Mouse (Mus musculus) midbrain, embryonic 12.5 days (tissue): ENCODE results near the gene Tnfaip8l1. TPM values are rescaled to one million over a fixed set of nuclear protein-coding genes. Genes with fewer than 3 reads are reported as not detected.

Experiments
- ATAC-seq: fragments of 200-750 bp; cut with Nextera tagmentation; 2 replicates; pipeline ENCODE4 v1.8.0; 2017; ENCODE audit warnings: low read depth, moderate TSS enrichment, moderate library complexity; ENCODE audit not compliant: low FRiP score
- H3K27ac ChIP-seq: fragments of 300-500 bp; sonication (generic); replicated peaks from 2 replicates; pipeline ENCODE4 v1.5.1; 2016; ENCODE audit warnings: mild to moderate bottlenecking
- H3K27me3 ChIP-seq: fragments of 300-500 bp; sonication (generic); 2 replicates; pipeline ENCODE4 v1.6.1; 2016; ENCODE audit warnings: mild to moderate bottlenecking
- H3K36me3 ChIP-seq: fragments of 300-500 bp; sonication (generic); 2 replicates; pipeline ENCODE4 v1.6.1; 2016
- H3K4me1 ChIP-seq: fragments of 300-500 bp; sonication (generic); 2 replicates; pipeline ENCODE4 v1.6.1; 2016
- H3K4me2 ChIP-seq: fragments of 300-500 bp; sonication (generic); replicated peaks from 2 replicates; pipeline ENCODE4 v1.6.1; 2016; ENCODE audit warnings: mild to moderate bottlenecking, moderate library complexity
- H3K4me3 ChIP-seq: fragments of 300-500 bp; sonication (generic); 2 replicates; pipeline ENCODE4 v1.5.1; 2016; ENCODE audit warnings: mild to moderate bottlenecking
- H3K9ac ChIP-seq: fragments of 300-500 bp; sonication (generic); replicated peaks from 2 replicates; pipeline ENCODE4 v1.6.1; 2016; ENCODE audit warnings: mild to moderate bottlenecking, moderate library complexity
- H3K9me3 ChIP-seq: fragments of 300-500 bp; sonication (generic); 2 replicates; pipeline ENCODE4 v1.6.1; 2016; ENCODE audit warnings: mild to moderate bottlenecking
- WGBS: fragments of 180-500 bp; shearing (Covaris S2); methylation state at CpG from one replicate; pipeline ENCODE4 v1.1.7; 2016; 5-methylcytosine and 5-hydroxymethylcytosine counted together
- polyA plus RNA-seq: library from polyadenylated mRNA; unstranded; fragments of >200 nt; fragmentation: Nextera tagmentation; extraction: Ambion mirVana; gene quantifications from 2 replicates; pipeline ENCODE4 v1.2.1, GENCODE M21; 2016

Tnfaip8l1 gene
- 8.0 and 8.2 TPM in 2 replicates for polyA plus RNA-seq

GRCm38 (mm10) chr17:56162231-56162774 is at the start of gene Tnfaip8l1:
Tnfaip8l1 (plus strand) TSS chr17:56162477.
- under 1% methylated on average over 30 of the region's 30 CpGs for WGBS

DNA sequence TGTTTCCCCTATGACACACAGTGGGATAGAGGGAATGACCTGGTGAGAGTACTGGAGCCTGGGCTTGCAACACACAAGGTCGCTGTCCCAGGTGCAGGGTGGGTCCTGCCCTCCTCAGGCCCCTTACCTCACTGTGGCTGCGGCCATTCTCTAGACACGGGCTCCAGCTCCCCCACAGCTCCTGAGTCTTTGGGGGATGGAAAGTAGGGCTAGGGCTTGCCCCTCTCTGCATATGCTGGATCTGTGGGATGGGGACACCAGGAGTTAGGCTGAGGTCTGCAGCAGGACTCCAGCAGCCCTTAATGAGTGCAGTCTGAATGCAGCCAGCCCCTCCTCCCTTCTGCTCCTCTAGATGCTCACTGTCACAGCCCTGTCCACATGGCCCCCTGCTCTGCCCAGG is 49.5 kb upstream of the Tnfaip8l1 start:
- Histone ChIP-seq H3K9me3 (no peaks in the 10 kb centered on the region), H3K4me2 (no peak overlapping the region), H3K4me3 (no peak overlapping the region), H3K4me1 (peaks cover 10% of the 10 kb centered on the region), H3K27ac (no peak overlapping the region), H3K36me3 (0 out of 2 replicates have a peak, but pooled peaks cover 2% of the 10 kb centered on the region), H3K27me3 (peaks cover 17% of the 10 kb centered on the region), H3K9ac (no peak overlapping the region)
- no peak for ATAC-seq
- WGBS, result 70% methylated on average over 3 of the region's 3 CpGs

More at GRCm38 (mm10) chr17:56162231-56162774, at the start of gene Tnfaip8l1:
- Histone ChIP-seq H3K27me3 (peaks cover 37% of the 10 kb centered on the region), H3K9me3 (no peaks in the 10 kb centered on the region), H3K36me3 (no peaks in the 10 kb centered on the region), H3K4me2 (peak within 1 kb of the TSS; percentile 77), H3K4me3 (peak within 1 kb of the TSS; percentile 44), H3K9ac (peak within 1 kb of the TSS; percentile 54), H3K27ac (no peak within 1 kb of the TSS), H3K4me1 (peaks cover 23% of the 10 kb centered on the region)
- peak; percentile 97 for ATAC-seq

- H3K4me2 ChIP-seq, result no peak overlapping the region
- H3K4me1 ChIP-seq, result peaks cover 10% of the 10 kb centered on the region
- H3K4me3 ChIP-seq, result no peak overlapping the region
- 81% methylated on average over 10 of the region's 10 CpGs for WGBS
- H3K9me3 ChIP-seq, result no peaks in the 10 kb centered on the region
- H3K27ac ChIP-seq, result no peak overlapping the region
- no peak for ATAC-seq
- H3K36me3 ChIP-seq, result no peaks in the 10 kb centered on the region
- no peak overlapping the region for H3K9ac ChIP-seq
- H3K27me3 ChIP-seq, result peaks cover 50% of the 10 kb centered on the region
These were observed 46.1 kb upstream of the Tnfaip8l1 start for GRCm38 (mm10) chr17:56116193-56116592.

GRCm38 (mm10) chr17:56117251-56117710 is 45.0 kb upstream of the Tnfaip8l1 start, which contains the start of gene Plin5:
Plin5 (minus strand) TSS chr17:56117596.
- ATAC-seq, result peak; percentile 53; the same call in 1 of the 2 replicates
- H3K4me1 ChIP-seq, result peaks cover 10% of the 10 kb centered on the region
- H3K27me3 ChIP-seq, result peaks cover 61% of the 10 kb centered on the region
- no peak within 1 kb of the TSS for H3K27ac ChIP-seq
- H3K4me2 ChIP-seq, result peak within 1 kb of the TSS; percentile 47
- H3K36me3 ChIP-seq, result no peaks in the 10 kb centered on the region
- peak within 1 kb of the TSS; percentile 24 for H3K4me3 ChIP-seq
- 0 out of 2 replicates have a peak within 1 kb of the TSS, but pooled peaks have one; percentile 2 for H3K9ac ChIP-seq
- WGBS, result 1% methylated on average over 27 of the region's 27 CpGs
- H3K9me3 ChIP-seq, result peaks cover 5% of the 10 kb centered on the region

- Histone ChIP-seq H3K27ac (no peak overlapping the region), H3K4me1 (peaks cover 10% of the 10 kb centered on the region), H3K9ac (no peak overlapping the region), H3K9me3 (peaks cover 15% of the 10 kb centered on the region), H3K36me3 (peaks cover 7% of the 10 kb centered on the region), H3K4me2 (no peak overlapping the region), H3K4me3 (no peak overlapping the region), H3K27me3 (peaks cover 83% of the 10 kb centered on the region)
- WGBS, result 50% methylated on average over 12 of the region's 12 CpGs
- ATAC-seq, result no peak
These were observed 42.8 kb upstream of the Tnfaip8l1 start for GRCm38 (mm10) chr17:56119431-56119830.

DNA sequence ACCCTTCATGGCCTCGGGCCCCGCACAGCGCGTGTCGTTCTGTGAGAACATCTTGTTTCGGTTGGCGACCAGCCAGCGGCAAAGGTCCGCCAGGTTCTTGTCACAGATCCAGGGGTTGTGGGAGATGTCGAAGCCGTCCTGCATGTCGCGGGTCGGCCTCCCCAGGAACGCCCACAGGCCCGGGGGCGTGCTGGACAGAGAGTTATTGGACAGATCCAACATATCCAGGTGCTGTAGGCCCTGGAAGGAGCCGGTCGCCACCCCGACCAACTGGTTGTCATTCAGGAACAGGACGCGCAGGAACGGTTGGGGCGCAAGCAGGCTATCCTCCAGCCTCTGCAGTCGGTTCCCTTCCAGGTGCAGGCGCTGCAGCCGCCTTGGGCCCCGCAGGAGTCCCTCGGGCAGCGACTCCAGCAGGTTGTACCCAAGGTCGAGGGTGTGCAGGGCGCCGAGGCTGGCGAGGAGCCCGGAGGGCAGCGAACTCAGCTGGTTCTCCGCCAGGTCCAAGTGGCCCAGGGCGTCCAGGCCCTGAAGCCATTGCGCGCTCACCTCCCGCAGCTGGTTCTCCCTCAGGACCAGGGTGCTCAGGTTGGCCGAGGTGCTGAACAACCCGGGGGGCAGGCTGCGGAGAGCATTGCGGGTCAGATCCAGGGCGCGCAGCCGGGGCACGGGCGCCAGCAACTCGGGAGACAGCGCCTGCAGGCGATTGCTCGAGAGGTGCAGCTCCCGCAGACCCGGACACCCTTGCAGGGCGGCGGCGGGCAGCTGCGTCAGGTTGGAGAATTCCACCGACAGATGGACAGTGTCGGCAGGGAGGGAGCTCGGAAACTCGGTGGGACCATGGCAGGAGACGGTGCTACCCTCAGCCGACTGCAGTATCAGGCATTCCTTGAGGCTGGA is 42.0 kb upstream of the Tnfaip8l1 start:
- Histone ChIP-seq H3K27ac (no peak overlapping the region), H3K4me1 (peaks cover 14% of the 10 kb centered on the region), H3K4me2 (no peak overlapping the region), H3K9ac (no peak overlapping the region), H3K4me3 (no peak overlapping the region), H3K27me3 (peaks cover 90% of the 10 kb centered on the region), H3K36me3 (peaks cover 7% of the 10 kb centered on the region), H3K9me3 (peaks cover 15% of the 10 kb centered on the region)
- ATAC-seq, result no peak
- WGBS, result 7% methylated on average over 66 of the region's 66 CpGs

DNA sequence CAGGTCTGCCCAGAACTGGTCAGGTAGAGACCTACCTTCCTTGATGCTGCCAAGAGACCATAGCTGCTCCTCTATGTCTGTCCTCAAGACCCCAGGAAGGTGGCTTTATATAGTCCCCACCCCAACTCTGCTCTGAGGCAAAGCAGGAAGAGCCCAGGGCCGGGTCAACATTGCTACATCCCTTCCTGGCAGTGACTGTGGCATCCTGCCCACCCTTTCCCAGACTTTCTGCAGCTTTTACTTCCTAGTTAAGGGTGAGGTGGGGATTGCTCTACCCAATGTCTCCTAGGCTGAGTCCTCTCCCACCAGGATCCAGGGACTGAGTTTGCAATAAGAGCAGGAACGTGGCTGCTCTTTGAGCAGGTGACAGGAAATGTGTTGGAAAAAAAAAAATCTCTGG is 40.5 kb upstream of the Tnfaip8l1 start, which contains the start of gene Lrg1:
Lrg1 (minus strand) TSS at position 176 of the 400 bp plus-strand sequence.
- H3K4me1 ChIP-seq, result peaks cover 14% of the 10 kb centered on the region
- 65% methylated on average over 2 of the region's 2 CpGs for WGBS
- H3K36me3 ChIP-seq, result peaks cover 7% of the 10 kb centered on the region
- peaks cover 15% of the 10 kb centered on the region for H3K9me3 ChIP-seq
- no peak within 1 kb of the TSS for H3K27ac ChIP-seq
- ATAC-seq, result no peak
- no peak within 1 kb of the TSS for H3K4me2 ChIP-seq
- H3K9ac ChIP-seq, result no peak within 1 kb of the TSS
- peaks cover 90% of the 10 kb centered on the region for H3K27me3 ChIP-seq
- H3K4me3 ChIP-seq, result no peak within 1 kb of the TSS

DNA sequence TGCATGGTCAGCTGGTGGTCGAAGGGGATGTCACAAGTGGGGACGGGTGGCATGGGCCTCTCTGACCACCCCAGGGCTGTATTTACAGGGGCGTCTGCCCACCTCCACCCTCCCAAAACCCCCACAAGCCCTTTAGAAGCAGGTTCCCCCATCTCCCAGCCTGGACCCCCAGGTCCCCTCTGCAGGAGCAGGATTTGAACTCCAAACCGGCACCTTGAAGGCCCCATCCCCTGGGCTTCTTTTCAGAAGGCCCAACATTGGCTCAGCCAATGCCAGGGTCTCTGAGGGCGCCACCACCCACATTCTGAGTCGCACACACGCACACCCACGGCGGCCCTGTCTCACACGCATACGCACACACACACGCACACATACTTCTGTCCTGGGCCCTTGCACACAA is 39.1 kb upstream of the Tnfaip8l1 start:
- no peak for ATAC-seq
- WGBS, result 90% methylated on average over 11 of the region's 12 CpGs
- no peak overlapping the region for H3K4me2 ChIP-seq

GRCm38 (mm10) chr17:56123681-56124340 is 38.5 kb upstream of the Tnfaip8l1 start:
- H3K4me1 ChIP-seq, result peaks cover 8% of the 10 kb centered on the region; the same call in 1 of the 2 replicates
- H3K27ac ChIP-seq, result no peak overlapping the region
- 48% methylated on average over 59 of the region's 59 CpGs for WGBS
- H3K4me2 ChIP-seq, result peak overlapping the region; percentile 54
- peaks cover 15% of the 10 kb centered on the region for H3K9me3 ChIP-seq
- ATAC-seq, result no peak
- 0 out of 2 replicates have a peak overlapping the region, but pooled peaks have one; percentile 41 for H3K9ac ChIP-seq
- peak overlapping the region; percentile 35 for H3K4me3 ChIP-seq
- peaks cover 74% of the 10 kb centered on the region for H3K27me3 ChIP-seq
- peaks cover 19% of the 10 kb centered on the region for H3K36me3 ChIP-seq

More for the DNA sequence above, 39.1 kb upstream of the Tnfaip8l1 start:
- Histone ChIP-seq H3K9ac (no peak overlapping the region), H3K27ac (no peak overlapping the region), H3K9me3 (peaks cover 15% of the 10 kb centered on the region), H3K36me3 (peaks cover 16% of the 10 kb centered on the region), H3K4me3 (no peak overlapping the region), H3K27me3 (peaks cover 80% of the 10 kb centered on the region), H3K4me1 (peaks cover 8% of the 10 kb centered on the region; the same call in 1 of the 2 replicates)

GRCm38 (mm10) chr17:56124377-56125275 is 37.7 kb upstream of the Tnfaip8l1 start:
- 0 out of 2 replicates have a peak overlapping the region, but pooled peaks have one; percentile 41 for H3K9ac ChIP-seq
- peaks cover 15% of the 10 kb centered on the region for H3K9me3 ChIP-seq
- H3K27me3 ChIP-seq, result peaks cover 66% of the 10 kb centered on the region
- peaks cover 25% of the 10 kb centered on the region for H3K36me3 ChIP-seq
- ATAC-seq, result peak; percentile 35
- peaks cover 8% of the 10 kb centered on the region; the same call in 1 of the 2 replicates for H3K4me1 ChIP-seq
- peak overlapping the region; percentile 54 for H3K4me2 ChIP-seq
- 8% methylated on average over 46 of the region's 59 CpGs for WGBS
- H3K4me3 ChIP-seq, result peak overlapping the region; percentile 35
- no peak overlapping the region for H3K27ac ChIP-seq

DNA sequence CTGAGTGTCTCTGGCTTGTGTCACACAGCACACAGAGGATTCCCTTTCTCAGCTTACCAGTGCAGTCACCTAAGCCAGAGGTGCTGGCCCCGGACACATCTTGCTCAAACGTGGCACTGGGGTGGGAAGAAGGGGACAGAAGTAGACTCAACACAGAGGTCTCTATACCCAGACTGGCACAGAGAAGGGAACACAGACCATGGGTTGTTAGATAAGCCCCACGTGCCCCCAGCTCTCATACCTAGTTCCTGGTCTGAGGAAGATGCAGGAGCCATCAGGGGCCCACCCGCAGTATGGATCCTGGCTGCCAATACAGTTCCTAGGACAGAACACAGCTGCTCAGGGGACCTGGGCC is 37.0 kb upstream of the Tnfaip8l1 start:
- 79% methylated on average over 4 of the region's 4 CpGs for WGBS
- H3K36me3 ChIP-seq, result peaks cover 30% of the 10 kb centered on the region

More for the DNA sequence above, 37.0 kb upstream of the Tnfaip8l1 start:
- Histone ChIP-seq H3K4me2 (no peak overlapping the region), H3K4me1 (peaks cover 8% of the 10 kb centered on the region; the same call in 1 of the 2 replicates), H3K27me3 (peaks cover 60% of the 10 kb centered on the region), H3K9me3 (peaks cover 15% of the 10 kb centered on the region), H3K9ac (no peak overlapping the region), H3K4me3 (no peak overlapping the region), H3K27ac (no peak overlapping the region)
- ATAC-seq, result no peak
